8 mouse cellular contexts compared by ENCODE assay signal in the genomic region with DNA sequence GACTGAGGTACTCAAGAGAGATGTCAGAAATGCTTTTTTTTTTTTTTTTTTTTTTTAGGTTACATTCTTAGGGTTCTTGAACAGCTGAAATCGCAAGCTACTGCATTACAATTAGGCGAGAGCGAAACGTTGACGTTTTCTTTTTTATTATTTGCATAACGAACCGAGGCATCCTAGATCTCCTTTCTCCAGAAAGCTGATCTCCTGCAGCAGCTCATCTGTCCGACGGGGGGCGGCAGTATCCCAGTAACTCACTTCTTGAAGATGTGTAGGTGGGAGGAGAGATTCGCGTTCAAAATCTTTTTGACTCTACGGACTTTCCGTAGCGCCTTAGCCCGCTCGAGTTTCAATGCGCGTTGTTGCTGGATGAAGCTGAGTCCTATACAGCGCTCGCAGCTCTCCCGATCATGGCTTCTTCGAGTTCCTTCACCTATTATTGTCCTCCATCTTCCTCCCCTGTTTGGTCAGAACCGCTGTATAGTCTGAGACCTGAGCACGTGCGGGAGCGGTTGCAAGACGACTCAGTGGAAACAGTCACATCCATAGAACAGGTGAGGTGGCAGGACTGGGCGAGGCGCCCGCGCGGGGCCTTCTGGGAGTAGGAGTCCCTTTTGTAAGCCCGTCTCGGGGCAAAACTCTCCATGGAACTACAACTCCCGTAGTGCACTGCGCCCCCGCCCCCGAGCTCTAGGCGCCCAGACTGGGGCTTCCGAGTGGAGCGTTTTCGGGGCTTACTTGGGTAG. TPM values are rescaled to one million over a fixed set of nuclear protein-coding genes. Genes with fewer than 3 reads are reported as not detected.
DNase-seq lines count a peak whose midpoint lies in the region; ATAC-seq lines count a peak whose summit lies in the region.

No protein-coding gene starts in this region.

- DNase-seq in CD4-positive, CD25-positive, alpha-beta regulatory T cell, adult 2 months (ENCODE audit: low read depth, low spot score) = peak; percentile 96
- DNase-seq in fat pad, adult 2 months (ENCODE audit: extremely low read depth, low read depth, low spot score) = peak; percentile 81
- peak; percentile 98 for DNase-seq in kidney, postnatal 14 days
- DNase-seq in liver, embryonic 13.5 days = peak; percentile 94
- DNase-seq in neural tube, embryonic 10.5 days (ENCODE audit: extremely low spot score, low spot score) = peak; percentile 97

- no peaks in the 10 kb centered on the region for H3K4me1 ChIP-seq in brown adipose tissue, adult 24 weeks (ENCODE audit: control insufficient read depth, insufficient read depth, insufficient read length, low read length)
- peaks cover 0 to 8% of the 10 kb centered on the region in 2 experiments; a peak in 1 of 4 replicates for H3K4me1 ChIP-seq in heart, embryonic 14.5 days (ENCODE audit: control insufficient read depth in 2 of 2, insufficient read depth in 2 of 2, low read length in 2 of 2)
- peaks cover 17% of the 10 kb centered on the region for H3K4me1 ChIP-seq in liver, embryonic 13.5 days (replicated peaks)
- peaks cover 9% of the 10 kb centered on the region; the same call in 1 of the 2 replicates for H3K4me1 ChIP-seq in stomach, embryonic 16.5 days (ENCODE audit: control insufficient read depth, insufficient read depth, low read length)

- no peaks in the 10 kb centered on the region for H3K36me3 ChIP-seq in heart, embryonic 14.5 days (ENCODE audit: control insufficient read depth, insufficient read depth, low read length)
- no peaks in the 10 kb centered on the region for H3K36me3 ChIP-seq in liver, embryonic 13.5 days
- no peaks in the 10 kb centered on the region for H3K36me3 ChIP-seq in stomach, embryonic 16.5 days (ENCODE audit: control insufficient read depth, insufficient read depth, low read length)

- ATAC-seq in heart, embryonic 14.5 days (ENCODE audit: insufficient number of reproducible peaks, insufficient read depth, low FRiP score, low read depth) = peak; percentile 98
- ATAC-seq in liver, embryonic 13.5 days (ENCODE audit: low read depth) = peak; percentile 99
- ATAC-seq in stomach, embryonic 16.5 days (ENCODE audit: insufficient read depth, low FRiP score) = peak; percentile 98

- peak overlapping the region; percentile 65 for H3K27ac ChIP-seq in brown adipose tissue, adult 24 weeks (replicated peaks; ENCODE audit: low read depth, low read length)
- peak overlapping the region; percentile 24 to 74; a peak in 3 of 4 replicates for H3K27ac ChIP-seq in heart, embryonic 14.5 days (replicated peaks in 1 of 2; ENCODE audit: control insufficient read depth in 1 of 2, insufficient read depth in 1 of 2, low read depth in 2 of 2, low read length in 2 of 2)
- peak overlapping the region; percentile 56 for H3K27ac ChIP-seq in liver, embryonic 13.5 days
- peak overlapping the region; percentile 71; the same call in 1 of the 2 replicates for H3K27ac ChIP-seq in stomach, embryonic 16.5 days (ENCODE audit: low read length)

- H3K9ac ChIP-seq in heart, embryonic 14.5 days (ENCODE audit: low read length) = peak overlapping the region; percentile 71
- H3K9ac ChIP-seq in liver, embryonic 13.5 days = peak overlapping the region; percentile 79
- H3K9ac ChIP-seq in stomach, embryonic 16.5 days (ENCODE audit: low read length) = peak overlapping the region; percentile 85

- peak overlapping the region; percentile 89 for H3K4me3 ChIP-seq in brown adipose tissue, adult 24 weeks (ENCODE audit: insufficient read depth, low read depth, low read length)
- peak overlapping the region; percentile 50 to 92 for H3K4me3 ChIP-seq in heart, embryonic 14.5 days (ENCODE audit: control insufficient read depth in 1 of 2, insufficient read depth in 1 of 2, low read depth in 1 of 2, low read length in 2 of 2)
- H3K4me3 ChIP-seq in liver, embryonic 13.5 days (replicated peaks) = peak overlapping the region; percentile 74
- H3K4me3 ChIP-seq in stomach, embryonic 16.5 days (replicated peaks; ENCODE audit: low read length) = peak overlapping the region; percentile 83

- WGBS in heart, embryonic 14.5 days = under 1% methylated on average over 43 of the region's 43 CpGs
- WGBS in liver, embryonic 13.5 days (ENCODE audit: insufficient replicate concordance) = under 1% methylated on average over 43 of the region's 43 CpGs
- WGBS in stomach, embryonic 16.5 days = under 1% methylated on average over 43 of the region's 43 CpGs

- no peaks in the 10 kb centered on the region for H3K9me3 ChIP-seq in heart, embryonic 14.5 days (ENCODE audit: control insufficient read depth, low read length)
- H3K9me3 ChIP-seq in liver, embryonic 13.5 days (replicated peaks) = no peaks in the 10 kb centered on the region
- no peaks in the 10 kb centered on the region for H3K9me3 ChIP-seq in stomach, embryonic 16.5 days (replicated peaks; ENCODE audit: control insufficient read depth, low read length)

- no peaks in the 10 kb centered on the region for H3K27me3 ChIP-seq in heart, embryonic 14.5 days (ENCODE audit: control insufficient read depth, insufficient read depth, low read length)
- no peaks in the 10 kb centered on the region for H3K27me3 ChIP-seq in liver, embryonic 13.5 days
- no peaks in the 10 kb centered on the region for H3K27me3 ChIP-seq in stomach, embryonic 16.5 days (ENCODE audit: control insufficient read depth, insufficient read depth, low read length)

- peak overlapping the region; percentile 83 for H3K4me2 ChIP-seq in heart, embryonic 14.5 days (ENCODE audit: low read length)
- H3K4me2 ChIP-seq in liver, embryonic 13.5 days = peak overlapping the region; percentile 75
- peak overlapping the region; percentile 75 for H3K4me2 ChIP-seq in stomach, embryonic 16.5 days (ENCODE audit: low read depth, low read length)

RNA-seq across cellular contexts. Expression of gene Rab15, which starts 14.6 kb away (rescaled TPM):
- polyA plus RNA-seq in brown adipose tissue, adult 24 weeks (2012; ENCODE audit: insufficient read depth, insufficient read length, missing spikeins) = not detected in 2 replicates
- 1.8 and 2.0 TPM in 2 replicates for polyA plus RNA-seq in heart, embryonic 14.5 days (2014; fragmentation: Nextera tagmentation; extraction: Ambion mirVana)
- polyA plus RNA-seq in liver, embryonic 13.5 days (2015; fragmentation: Nextera tagmentation; extraction: Ambion mirVana) = 0.37 and 0.41 TPM in 2 replicates
- 38.3 and 49.3 TPM in 2 replicates for polyA plus RNA-seq in stomach, embryonic 16.5 days (2015; fragmentation: Nextera tagmentation; extraction: Ambion mirVana)

RNA-seq across cellular contexts. Expression of gene Gpx2, which starts 41.9 kb away (rescaled TPM):
- not detected in 2 replicates for polyA plus RNA-seq in brown adipose tissue, adult 24 weeks (2012; ENCODE audit: insufficient read depth, insufficient read length, missing spikeins)
- not detected in 2 replicates for polyA plus RNA-seq in heart, embryonic 14.5 days (2014; fragmentation: Nextera tagmentation; extraction: Ambion mirVana)
- 0.16 TPM in 1 of 2 replicates, not detected in the other for polyA plus RNA-seq in liver, embryonic 13.5 days (2015; fragmentation: Nextera tagmentation; extraction: Ambion mirVana)
- polyA plus RNA-seq in stomach, embryonic 16.5 days (2015; fragmentation: Nextera tagmentation; extraction: Ambion mirVana) = 138 and 180 TPM in 2 replicates

Comparison
In these comparisons a context has a peak if more than half of its experiments do, and no peak if none do; other contexts are left out.
1. Peak in every context shown above with its lines: DNase-seq, ATAC-seq, H3K4me3 ChIP-seq and H3K27ac ChIP-seq.
2. RNA of gene Rab15, which starts 14.6 kb away (polyA plus RNA-seq): 38.3 to 49.3 TPM in stomach, embryonic 16.5 days; 1.8 to 2.0 TPM in heart, embryonic 14.5 days, not detected in brown adipose tissue, adult 24 weeks and 0.37 to 0.41 TPM in liver, embryonic 13.5 days; every median in the first group is over 10 times any median in the second.
3. RNA of gene Gpx2, which starts 41.9 kb away (polyA plus RNA-seq): 138 to 180 TPM in stomach, embryonic 16.5 days; not detected in heart, embryonic 14.5 days, 0.16 TPM in liver, embryonic 13.5 days and not detected in brown adipose tissue, adult 24 weeks; every median in the first group is over 100 times any median in the second.